Mouse (Mus musculus) midbrain, embryonic 15.5 days (tissue): ENCODE measurements around the gene H2-M10.6. TPM values are rescaled to one million over a fixed set of nuclear protein-coding genes. Genes with fewer than 3 reads are reported as not detected.
"Not testable (repeated sequence)": the region's sequence is repeated elsewhere in the genome, so short reads cannot be mapped to it uniquely, and the experiment has no call there.

Experiments
- ATAC-seq: fragments of 200-750 bp; cut with Nextera tagmentation; replicated peaks from 2 replicates; pipeline ENCODE4 v1.8.0; 2017; ENCODE audit warnings: moderate TSS enrichment
- H3K27ac ChIP-seq: fragments of 300-500 bp; sonication (generic); 2 replicates; pipeline ENCODE4 v1.5.1; 2015; ENCODE audit warnings: mild to moderate bottlenecking, inconsistent platforms
- H3K27me3 ChIP-seq: fragments of 300-500 bp; sonication (generic); replicated peaks from 2 replicates; pipeline ENCODE4 v1.6.1; 2015; ENCODE audit warnings: inconsistent platforms
- H3K36me3 ChIP-seq: fragments of 300-500 bp; sonication (generic); replicated peaks from 2 replicates; pipeline ENCODE4 v1.6.1; 2015; ENCODE audit warnings: inconsistent platforms
- H3K4me1 ChIP-seq: fragments of 300-500 bp; sonication (generic); 2 replicates; pipeline ENCODE4 v1.6.1; 2015; ENCODE audit warnings: inconsistent platforms
- H3K4me2 ChIP-seq: fragments of 300-500 bp; sonication (generic); 2 replicates; pipeline ENCODE4 v1.6.1; 2015; ENCODE audit warnings: inconsistent platforms, mild to moderate bottlenecking, moderate library complexity
- H3K4me3 ChIP-seq: fragments of 300-500 bp; sonication (generic); 2 replicates; pipeline ENCODE4 v1.5.1; 2015; ENCODE audit warnings: mild to moderate bottlenecking, inconsistent platforms
- H3K9ac ChIP-seq: fragments of 300-500 bp; sonication (generic); 2 replicates; pipeline ENCODE4 v1.6.1; 2015; ENCODE audit warnings: mild to moderate bottlenecking, inconsistent platforms
- H3K9me3 ChIP-seq: fragments of 300-500 bp; sonication (generic); 2 replicates; pipeline ENCODE4 v1.6.1; 2016; ENCODE audit warnings: inconsistent platforms
- WGBS: fragments of 180-500 bp; shearing (Covaris S2); methylation state at CpG from one replicate; pipeline ENCODE4 v1.1.7; 2015; ENCODE audit warnings: mixed read lengths; 5-methylcytosine and 5-hydroxymethylcytosine counted together
- polyA plus RNA-seq: library from polyadenylated mRNA; unstranded; fragments of >200 nt; fragmentation: Nextera tagmentation; extraction: Ambion mirVana; gene quantifications from 2 replicates; pipeline ENCODE4 v1.2.1, GENCODE M21; 2015

Gene H2-M10.6
- polyA plus RNA-seq, 1 experiment from 2014 or later = not detected

GRCm38 (mm10) chr17:36826002-36826401 is 14.0 kb downstream of the H2-M10.6 start:
- H3K27me3 ChIP-seq, H3K27ac ChIP-seq, H3K36me3 ChIP-seq, H3K9me3 ChIP-seq, H3K9ac ChIP-seq, H3K4me3 ChIP-seq, H3K4me1 ChIP-seq: not testable (repeated sequence)
- H3K4me2 ChIP-seq = peak overlapping the region; percentile 43
- 15% methylated on average over 5 of the region's 5 CpGs for WGBS
- peak; percentile 88 for ATAC-seq

DNA sequence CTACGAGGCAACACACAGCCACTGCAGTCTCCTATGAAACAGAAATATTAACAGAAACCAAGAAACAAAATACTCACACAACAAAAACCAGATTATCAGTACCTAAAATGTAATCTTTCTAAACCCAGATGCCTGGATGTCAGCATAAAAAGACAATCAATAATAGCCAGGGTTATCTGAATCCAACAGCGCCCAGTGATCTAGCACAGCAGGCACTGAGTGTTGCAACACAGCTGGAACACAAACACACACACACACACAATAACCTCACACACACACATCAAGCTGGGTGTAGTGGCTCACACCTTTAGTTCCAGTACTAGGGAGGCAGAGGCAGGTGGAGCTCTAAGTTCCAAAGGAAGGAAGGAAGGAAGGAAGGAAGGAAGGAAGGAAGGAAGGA is 16.5 kb downstream of the H2-M10.6 start:
- no peak overlapping the region for H3K27ac ChIP-seq
- H3K4me1 ChIP-seq = no peaks in the 10 kb centered on the region
- H3K27me3 ChIP-seq = 0 out of 2 replicates have a peak, but pooled peaks cover 3% of the 10 kb centered on the region
- H3K9ac ChIP-seq = no peak overlapping the region
- H3K36me3 ChIP-seq = no peaks in the 10 kb centered on the region
- no peak for ATAC-seq
- H3K4me3 ChIP-seq = no peak overlapping the region
- no peak overlapping the region for H3K4me2 ChIP-seq
- H3K9me3 ChIP-seq = no peaks in the 10 kb centered on the region
- 89% methylated on average over 2 of the region's 2 CpGs for WGBS

GRCm38 (mm10) chr17:36830470-36830869 is 18.5 kb downstream of the H2-M10.6 start:
- Histone ChIP-seq H3K9ac (no peak overlapping the region), H3K4me3 (no peak overlapping the region), H3K27me3 (0 out of 2 replicates have a peak, but pooled peaks cover 3% of the 10 kb centered on the region), H3K4me2 (no peak overlapping the region), H3K9me3 (no peaks in the 10 kb centered on the region), H3K27ac (no peak overlapping the region), H3K36me3 (no peaks in the 10 kb centered on the region), H3K4me1 (no peaks in the 10 kb centered on the region)
- WGBS = 79% methylated on average over 3 of the region's 3 CpGs
- no peak for ATAC-seq

DNA sequence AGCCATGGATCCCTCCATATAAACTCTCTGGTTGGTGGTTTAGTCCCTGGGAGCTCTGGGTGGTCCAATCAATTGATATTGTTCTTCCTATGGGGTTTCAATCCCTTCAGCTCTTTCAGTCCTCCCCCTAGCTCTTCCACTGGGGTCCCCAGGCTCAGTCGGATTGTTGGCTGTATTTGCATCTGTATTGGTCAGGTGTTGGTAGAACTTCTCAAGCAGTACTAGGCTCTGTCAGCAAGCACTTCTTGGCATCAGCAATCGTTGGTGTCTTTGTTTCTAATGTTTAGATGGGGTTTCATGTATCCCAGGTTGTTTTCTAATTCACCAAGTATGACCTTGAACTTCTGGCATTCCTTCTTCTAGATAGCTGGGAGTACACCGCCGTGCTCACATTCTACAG is 20.7 kb downstream of the H2-M10.6 start:
- no peak for ATAC-seq
- Histone ChIP-seq H3K4me3 (no peak overlapping the region), H3K27ac (no peak overlapping the region), H3K36me3 (no peaks in the 10 kb centered on the region), H3K9me3 (no peaks in the 10 kb centered on the region), H3K27me3 (0 out of 2 replicates have a peak, but pooled peaks cover 3% of the 10 kb centered on the region), H3K4me1 (peaks cover 10% of the 10 kb centered on the region), H3K4me2 (no peak overlapping the region), H3K9ac (no peak overlapping the region)
- 55% methylated on average over 4 of the region's 4 CpGs for WGBS

GRCm38 (mm10) chr17:36835591-36836426 is 23.8 kb downstream of the H2-M10.6 start:
- 36% methylated on average over 12 of the region's 12 CpGs for WGBS
- Histone ChIP-seq H3K4me3 (0 out of 2 replicates have a peak overlapping the region, but pooled peaks have one; percentile 65), H3K27me3 (no peaks in the 10 kb centered on the region), H3K4me1 (peaks cover 26% of the 10 kb centered on the region), H3K9me3 (no peaks in the 10 kb centered on the region), H3K4me2 (peak overlapping the region; percentile 77), H3K27ac (no peak overlapping the region), H3K36me3 (no peaks in the 10 kb centered on the region), H3K9ac (no peak overlapping the region)
- ATAC-seq = 0 out of 2 replicates have a peak, but pooled peaks have one; percentile 2

GRCm38 (mm10) chr17:36836427-36836812 is 24.4 kb downstream of the H2-M10.6 start:
- Histone ChIP-seq H3K4me2 (peak overlapping the region; percentile 77), H3K9ac (peak overlapping the region; percentile 77), H3K4me1 (peaks cover 26% of the 10 kb centered on the region), H3K27me3 (no peaks in the 10 kb centered on the region), H3K27ac (peak overlapping the region; percentile 89), H3K36me3 (no peaks in the 10 kb centered on the region), H3K4me3 (peak overlapping the region; percentile 65), H3K9me3 (no peaks in the 10 kb centered on the region)
- ATAC-seq = peak; percentile 65
- WGBS = 23% methylated on average over 3 of the region's 3 CpGs

DNA sequence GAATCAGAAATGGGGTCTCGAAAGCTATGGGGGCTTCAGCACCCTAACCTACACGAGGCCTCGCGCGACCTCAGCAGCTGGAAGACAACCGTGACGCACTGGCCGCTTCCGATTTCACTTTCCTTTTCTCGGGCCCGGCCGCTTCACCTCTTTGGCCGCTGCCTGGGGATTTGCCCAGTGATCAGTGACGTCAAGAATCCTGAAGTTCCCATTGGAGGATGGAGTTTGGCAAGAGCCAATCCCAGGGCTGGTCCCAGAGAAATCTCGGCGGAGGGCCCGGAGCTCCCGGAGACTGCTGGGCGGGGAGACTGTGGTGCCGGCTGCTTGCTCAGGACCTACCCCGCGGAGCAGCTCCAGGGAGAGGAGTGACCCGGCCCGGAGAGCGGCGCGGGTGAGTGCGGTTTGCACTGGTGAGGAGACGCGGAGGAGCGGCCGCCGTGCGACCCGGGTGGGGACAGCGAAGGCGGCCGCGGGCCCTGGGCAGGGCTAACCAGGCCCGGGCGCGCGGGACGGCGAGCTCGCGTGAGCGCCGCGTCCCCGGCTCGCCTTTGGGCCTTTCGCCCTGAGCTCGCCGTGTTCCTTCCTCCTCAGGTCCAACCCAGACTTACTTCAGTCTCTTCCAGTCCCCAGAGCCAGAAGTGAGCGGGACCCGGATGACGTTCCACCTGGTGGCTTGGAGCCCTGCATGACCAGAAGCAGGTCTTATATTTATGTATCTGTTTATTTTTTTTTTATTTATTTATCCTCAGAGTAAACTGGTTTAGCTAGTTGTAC is 25.1 kb downstream of the H2-M10.6 start, which contains the start of gene Trim26:
Gene Trim26, plus strand, starts transcription at position 261 of the 774 bp plus-strand sequence.
- Histone ChIP-seq H3K4me2 (peak within 1 kb of the TSS; percentile 77), H3K36me3 (no peaks in the 10 kb centered on the region), H3K27me3 (no peaks in the 10 kb centered on the region), H3K9ac (peak within 1 kb of the TSS; percentile 77), H3K4me3 (peak within 1 kb of the TSS; percentile 65), H3K9me3 (no peaks in the 10 kb centered on the region), H3K27ac (peak within 1 kb of the TSS; percentile 89), H3K4me1 (peaks cover 26% of the 10 kb centered on the region)
- peak; percentile 99 for ATAC-seq
- WGBS = 0% methylated on average over 58 of the region's 58 CpGs

DNA sequence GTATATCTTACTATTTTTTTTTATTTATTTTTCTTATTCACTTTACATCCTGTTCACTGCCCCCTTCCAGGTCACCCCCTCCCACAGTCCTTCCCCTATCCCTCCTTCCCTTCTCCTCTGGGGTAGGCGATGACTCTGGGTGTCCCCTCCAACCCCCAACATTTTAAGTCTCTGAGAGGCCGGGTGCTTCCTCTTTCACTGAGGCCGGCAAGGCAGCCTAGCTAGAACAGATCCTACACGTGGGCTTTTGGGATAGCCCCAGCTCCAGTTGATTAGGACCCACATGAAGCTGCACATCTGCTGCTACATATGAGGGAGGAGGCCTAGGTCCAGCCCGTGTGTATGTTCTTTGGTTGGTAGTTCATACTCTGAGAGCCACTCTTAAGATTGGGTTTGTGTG is 27.0 kb downstream of the H2-M10.6 start:
- Histone ChIP-seq H3K27ac (no peak overlapping the region), H3K36me3 (no peaks in the 10 kb centered on the region), H3K9ac (no peak overlapping the region; the same call in 1 of the 2 replicates), H3K4me2 (no peak overlapping the region), H3K4me1 (peaks cover 26% of the 10 kb centered on the region), H3K4me3 (no peak overlapping the region), H3K27me3 (no peaks in the 10 kb centered on the region), H3K9me3 (no peaks in the 10 kb centered on the region)
- WGBS = 86% methylated on average over 5 of the region's 5 CpGs
- no peak for ATAC-seq

DNA sequence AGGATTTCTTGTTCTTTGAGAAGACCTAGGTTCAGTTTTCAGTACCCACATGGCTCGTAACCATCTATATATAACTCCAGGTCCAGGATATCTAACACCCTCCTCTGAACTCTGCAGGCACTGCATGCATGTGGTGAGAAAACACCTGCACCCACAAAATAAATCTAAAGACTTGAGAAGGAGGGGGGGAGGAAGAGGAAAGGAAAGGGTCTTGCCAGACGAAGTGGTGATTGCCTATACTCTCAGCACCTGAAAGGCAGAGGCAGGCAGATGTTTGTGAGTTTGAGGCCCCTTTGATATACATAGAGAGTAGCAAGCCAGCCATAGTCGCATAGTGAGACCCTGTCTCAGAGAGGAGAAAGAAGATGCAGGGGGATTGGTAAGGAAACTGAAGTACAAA is 28.0 kb downstream of the H2-M10.6 start:
- Histone ChIP-seq H3K4me1 (peaks cover 26% of the 10 kb centered on the region), H3K4me3 (no peak overlapping the region), H3K9me3 (no peaks in the 10 kb centered on the region), H3K4me2 (no peak overlapping the region), H3K27me3 (no peaks in the 10 kb centered on the region), H3K36me3 (no peaks in the 10 kb centered on the region), H3K27ac (no peak overlapping the region), H3K9ac (no peak overlapping the region)
- no peak for ATAC-seq
- WGBS = 83% methylated on average over 3 of the region's 3 CpGs

DNA sequence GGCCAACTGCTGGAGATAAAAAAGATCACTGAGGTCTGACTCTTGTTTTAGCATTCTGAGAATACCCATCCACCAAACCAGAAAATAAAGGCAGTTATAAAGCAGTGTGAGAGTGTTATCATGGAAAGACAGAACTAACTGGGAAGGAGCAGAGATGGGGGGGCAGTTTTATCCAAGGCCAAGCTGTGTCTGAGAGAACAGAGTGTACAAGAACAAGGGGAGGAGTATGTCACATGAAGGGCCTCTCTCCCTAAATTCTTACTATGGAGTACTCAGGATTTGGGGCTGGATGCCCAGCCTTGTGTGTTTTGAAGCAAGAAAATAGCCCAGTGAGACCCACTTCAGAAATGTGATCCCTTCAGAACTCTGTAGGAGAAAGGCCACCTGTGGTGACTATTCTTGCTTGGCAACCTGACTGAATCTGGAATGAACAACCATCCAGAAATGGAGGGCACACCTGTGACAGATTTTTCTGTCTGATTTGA is 29.0 kb downstream of the H2-M10.6 start:
- peaks cover 24% of the 10 kb centered on the region for H3K4me1 ChIP-seq
- no peak for ATAC-seq
- no peaks in the 10 kb centered on the region for H3K27me3 ChIP-seq

GRCm38 (mm10) chr17:36843696-36844095 is 31.7 kb downstream of the H2-M10.6 start:
- H3K4me1 ChIP-seq = peaks cover 8% of the 10 kb centered on the region; the same call in 1 of the 2 replicates
- H3K9ac ChIP-seq = no peak overlapping the region
- no peak overlapping the region for H3K27ac ChIP-seq
- 82% methylated on average over 7 of the region's 7 CpGs for WGBS
- no peaks in the 10 kb centered on the region for H3K27me3 ChIP-seq
- no peak overlapping the region for H3K4me2 ChIP-seq
- H3K4me3 ChIP-seq = no peak overlapping the region
- ATAC-seq = no peak
- no peaks in the 10 kb centered on the region for H3K36me3 ChIP-seq
- no peaks in the 10 kb centered on the region for H3K9me3 ChIP-seq

More for the DNA sequence above, 29.0 kb downstream of the H2-M10.6 start:
- H3K9me3 ChIP-seq = no peaks in the 10 kb centered on the region
- H3K36me3 ChIP-seq = no peaks in the 10 kb centered on the region
- H3K4me2 ChIP-seq = no peak overlapping the region
- H3K9ac ChIP-seq = no peak overlapping the region
- H3K27ac ChIP-seq = no peak overlapping the region
- H3K4me3 ChIP-seq = no peak overlapping the region

- H3K36me3 ChIP-seq = no peaks in the 10 kb centered on the region
- peaks cover 2% of the 10 kb centered on the region; the same call in 1 of the 2 replicates for H3K4me1 ChIP-seq
- no peak overlapping the region for H3K27ac ChIP-seq
- no peak overlapping the region for H3K4me3 ChIP-seq
- no peak overlapping the region for H3K4me2 ChIP-seq
- H3K27me3 ChIP-seq = no peaks in the 10 kb centered on the region
- ATAC-seq = no peak
- no peak overlapping the region for H3K9ac ChIP-seq
- H3K9me3 ChIP-seq = no peaks in the 10 kb centered on the region
Observed at GRCm38 (mm10) chr17:36844286-36844719, 32.3 kb downstream of the H2-M10.6 start.
